Mouse (Mus musculus) right cerebral cortex, postnatal 36 days (tissue): Measurements from ENCODE around the gene Skap1.
A peak's percentile ranks its signal among the peaks of the same experiment; 100 is the strongest.

Source experiments
- DNase-seq, 2 experiments: peaks; one replicate each; pipeline ENCODE4 v3.0.0; 2022; ENCODE audit warnings: low spot score in 2 of 2, mixed read lengths in 1 of 2

Gene Skap1

GRCm38 (mm10) chr11:96463986-96464715 lies at the start of gene Skap1:
TSS of gene Skap1 (plus strand) at chr11:96464593.
- DNase-seq = no peak

DNA sequence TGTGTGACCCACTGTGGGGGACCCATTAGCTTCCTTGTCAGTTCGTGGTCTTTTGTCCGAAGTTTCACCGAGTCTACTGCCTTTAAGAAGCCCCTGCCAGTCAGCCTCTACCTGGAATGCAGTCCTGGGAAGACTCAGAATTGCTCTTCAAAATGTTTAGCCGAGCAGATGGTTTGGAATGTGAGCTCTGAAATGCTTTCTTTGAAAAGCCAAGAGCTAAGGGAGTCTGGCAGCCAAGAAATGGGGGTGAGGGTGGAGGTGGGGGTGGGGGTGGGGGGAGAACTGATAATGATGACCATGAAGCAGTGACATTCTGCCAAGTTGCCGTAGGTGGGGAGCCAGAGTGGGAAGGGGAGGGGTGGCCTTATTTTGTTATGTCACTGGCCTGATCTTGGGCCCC lies 43.3 kb upstream of the Skap1 start:
- no peak for DNase-seq

DNA sequence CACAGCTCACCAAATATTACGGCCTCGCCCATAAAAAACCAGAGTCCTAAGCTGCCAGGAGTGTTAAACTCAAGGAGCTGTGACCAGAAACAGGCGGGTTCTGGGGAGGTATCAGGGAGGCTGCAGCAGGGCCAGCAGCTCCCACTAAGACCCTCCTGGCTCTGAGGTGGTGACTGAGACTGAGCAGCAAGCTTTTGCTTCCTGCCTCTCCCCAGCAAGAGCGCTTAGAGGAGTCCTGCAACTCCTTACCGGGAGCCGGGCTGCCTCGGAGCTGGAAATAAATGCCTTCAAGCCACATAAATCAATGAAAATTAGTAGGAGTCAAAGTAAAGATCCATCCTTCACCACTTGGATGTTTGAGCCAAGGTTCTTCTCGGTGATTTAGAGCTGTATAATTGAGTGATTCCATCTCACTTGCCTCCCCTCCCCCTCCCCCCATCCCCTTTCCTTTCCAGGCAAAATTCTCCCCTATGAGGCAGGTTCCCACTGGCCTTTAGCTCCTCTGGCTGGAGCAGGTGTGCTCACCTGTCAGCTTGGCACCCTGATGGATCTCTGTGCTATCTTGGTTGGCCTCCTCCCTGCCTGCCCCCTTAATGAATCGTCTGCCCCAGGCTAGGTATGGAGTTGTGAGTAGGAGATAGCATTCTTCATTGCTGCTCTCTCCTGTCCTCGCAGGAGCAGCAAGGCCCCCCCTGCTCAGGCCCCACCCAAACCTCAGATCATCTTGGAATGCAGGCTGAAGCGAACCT lies 42.7 kb upstream of the Skap1 start:
- no peak for DNase-seq

GRCm38 (mm10) chr11:96425193-96425592 lies 39.2 kb upstream of the Skap1 start:
- DNase-seq = no peak

DNA sequence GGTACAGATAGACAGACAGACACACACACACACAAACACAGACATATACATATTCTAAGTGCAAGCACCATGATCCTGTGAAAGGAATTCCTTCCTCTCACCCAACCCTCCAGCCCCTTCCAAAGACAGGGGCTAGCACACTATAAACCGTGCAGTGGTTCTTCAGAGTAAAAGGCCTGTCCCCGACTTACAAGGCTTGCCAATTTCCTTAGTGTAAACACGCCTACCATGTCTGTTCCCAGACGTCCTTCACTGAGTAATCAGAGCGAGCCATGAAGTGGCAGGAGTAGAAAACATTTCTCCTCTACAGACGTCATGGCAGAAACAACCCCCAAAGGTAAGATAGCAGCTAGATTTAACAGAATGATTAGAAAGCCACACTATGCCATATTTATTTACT lies 38.2 kb upstream of the Skap1 start:
- no peak for DNase-seq

- DNase-seq = no peak
Measured at GRCm38 (mm10) chr11:96426805-96427204, 37.6 kb upstream of the Skap1 start.

- DNase-seq = no peak
Measured at GRCm38 (mm10) chr11:96429062-96429461, 35.3 kb upstream of the Skap1 start.

DNA sequence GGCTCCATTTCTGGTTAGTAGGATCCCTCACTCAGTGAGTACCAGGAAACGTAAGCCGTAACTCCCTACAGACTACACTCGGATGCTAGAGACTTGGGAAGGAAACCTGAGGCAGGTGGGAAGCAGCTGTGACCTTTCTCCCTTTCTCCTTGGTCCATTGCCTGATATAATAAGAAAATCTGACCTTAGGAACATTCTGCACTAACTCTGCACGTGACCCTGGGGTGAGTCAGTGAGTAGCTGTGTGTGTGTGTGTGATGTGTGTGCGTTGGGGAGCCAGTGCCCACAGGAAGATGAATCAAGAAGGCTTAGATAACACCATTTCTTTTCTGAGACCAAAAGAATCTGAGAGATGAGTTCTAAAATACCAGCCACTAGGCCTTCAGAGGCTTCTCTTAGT lies 34.5 kb upstream of the Skap1 start:
- DNase-seq = no peak

DNA sequence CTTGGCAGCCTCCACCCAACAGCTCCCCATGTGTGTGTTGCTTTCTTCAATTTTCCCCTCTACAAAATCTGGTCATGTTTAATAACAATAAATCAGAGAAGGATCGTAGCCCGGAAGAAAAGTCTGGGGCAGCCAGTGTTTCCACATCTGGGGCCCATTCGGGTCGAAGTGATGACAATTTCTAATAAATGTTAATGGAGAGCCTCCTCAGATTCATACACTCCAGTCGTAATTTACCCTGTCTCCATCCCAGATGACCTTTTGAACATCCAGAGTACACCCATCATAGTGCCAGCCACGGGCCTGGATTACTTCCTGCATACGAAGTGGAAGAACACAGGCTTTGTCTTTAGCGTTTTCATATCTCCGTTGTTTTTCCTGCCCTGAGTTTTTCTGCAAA lies 32.5 kb upstream of the Skap1 start:
- DNase-seq = no peak

GRCm38 (mm10) chr11:96434888-96435287 lies 29.5 kb upstream of the Skap1 start:
- DNase-seq = no peak

GRCm38 (mm10) chr11:96436525-96436924 lies 27.9 kb upstream of the Skap1 start:
- DNase-seq = no peak

DNA sequence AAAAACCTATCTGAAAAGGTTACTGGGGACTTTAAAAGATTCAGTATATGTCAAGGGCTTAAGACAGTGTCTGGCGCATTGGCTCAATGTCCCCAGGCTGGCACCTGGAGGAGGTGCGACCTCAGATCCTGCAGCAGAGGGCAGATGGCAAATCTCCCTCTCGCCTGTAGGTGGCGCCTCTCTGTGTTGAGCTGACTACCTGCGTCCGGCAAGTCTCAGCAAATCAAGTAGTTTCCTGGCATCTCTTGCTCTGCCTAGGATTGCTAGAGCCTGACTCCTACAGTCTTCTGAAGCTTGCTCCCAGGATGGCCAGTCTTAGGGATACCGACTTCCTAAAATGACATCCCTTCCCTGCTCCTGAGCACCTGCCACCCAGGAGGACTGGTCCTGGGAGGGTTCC lies 25.6 kb upstream of the Skap1 start:
- peak in 1 of 2 experiments; percentile 13 for DNase-seq

GRCm38 (mm10) chr11:96441546-96442185 lies 22.7 kb upstream of the Skap1 start:
- DNase-seq = no peak

GRCm38 (mm10) chr11:96442468-96442867 lies 21.9 kb upstream of the Skap1 start:
- DNase-seq = no peak

DNA sequence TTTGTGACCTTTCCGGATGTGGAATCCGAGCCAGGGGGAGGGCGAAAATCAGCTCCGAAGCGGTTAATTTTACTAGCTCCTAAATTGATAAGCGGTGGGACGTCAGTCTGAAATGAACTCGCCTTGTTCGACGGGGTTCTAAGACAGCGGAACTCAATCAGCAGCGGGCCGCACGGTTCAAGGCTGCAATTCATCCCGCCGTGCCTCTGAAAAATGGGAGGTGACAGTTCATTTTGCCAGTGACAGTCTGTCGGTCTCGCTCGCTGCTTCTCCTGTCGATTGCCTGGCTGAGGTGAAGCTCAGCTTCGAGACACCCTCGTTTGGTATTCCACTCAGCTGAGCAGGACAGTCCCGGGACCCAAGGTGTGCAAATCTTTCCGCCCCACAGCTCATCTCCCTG lies 16.5 kb upstream of the Skap1 start:
- no peak for DNase-seq

GRCm38 (mm10) chr11:96455111-96455510 lies 9.3 kb upstream of the Skap1 start:
- no peak for DNase-seq

- no peak for DNase-seq
Measured at GRCm38 (mm10) chr11:96455699-96456326, 8.6 kb upstream of the Skap1 start.

DNA sequence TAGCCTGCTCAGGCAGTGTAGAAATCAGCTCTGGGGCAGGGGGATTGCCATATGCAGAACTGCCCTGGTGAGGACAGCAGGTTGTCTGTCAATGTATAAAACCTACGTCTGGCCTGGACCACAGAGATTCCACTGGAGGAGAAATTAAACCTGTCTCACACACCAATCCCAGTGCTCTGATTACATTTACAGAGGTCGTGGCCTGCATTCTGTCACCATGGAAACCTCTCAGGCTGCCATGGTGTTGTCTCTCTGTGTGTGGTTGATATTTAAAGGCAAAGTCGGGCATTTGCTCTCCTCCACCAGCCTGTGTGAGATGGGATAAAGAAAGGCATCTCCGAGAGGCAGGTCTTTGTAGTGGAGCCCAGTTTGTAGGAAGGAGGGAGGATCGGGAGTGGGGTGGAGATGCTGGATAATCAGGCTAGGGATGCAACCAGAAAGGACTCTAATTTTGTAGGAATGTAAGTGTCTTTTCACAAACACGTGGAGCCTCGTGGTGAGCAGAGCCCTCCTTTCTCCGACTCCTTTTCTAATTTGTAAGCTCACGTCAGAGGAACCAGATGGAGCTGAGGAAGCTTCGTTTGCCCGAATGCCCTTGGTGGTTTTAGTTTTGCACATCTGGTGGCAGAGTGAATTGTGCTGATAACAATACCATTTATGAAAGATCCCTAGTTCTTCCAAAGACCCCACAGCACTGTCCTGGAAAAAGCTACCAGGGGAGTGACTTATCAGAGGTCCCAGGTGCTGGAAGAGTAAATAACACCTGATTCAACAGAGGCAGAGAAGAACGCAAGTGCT lies 7.7 kb upstream of the Skap1 start:
- DNase-seq = no peak

GRCm38 (mm10) chr11:96461766-96462165 lies 2.6 kb upstream of the Skap1 start:
- DNase-seq = no peak

GRCm38 (mm10) chr11:96462191-96462752 lies 2.1 kb upstream of the Skap1 start:
- peak in 1 of 2 experiments; percentile 7 for DNase-seq

DNA sequence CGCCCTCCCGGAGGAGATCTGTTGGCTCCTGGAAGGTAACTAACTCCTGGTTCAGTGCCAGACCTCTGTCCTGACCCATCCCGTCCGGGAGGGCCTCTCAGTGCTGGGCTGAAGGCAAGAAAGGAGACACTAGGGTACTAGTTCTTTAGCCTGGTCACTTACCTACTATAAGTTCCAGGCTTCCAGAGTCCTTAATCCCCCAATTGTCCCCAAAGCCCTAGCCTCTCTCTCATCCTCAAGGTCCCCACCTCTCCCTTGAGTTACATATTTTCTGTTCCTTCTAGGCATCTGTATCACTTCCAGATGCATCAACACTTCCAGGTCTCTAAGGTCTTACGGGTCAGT lies 295 bp downstream of the Skap1 start:
- DNase-seq = no peak
